Mouse (Mus musculus) megakaryocyte, embryonic 14.5 days (primary cell): ENCODE results near the gene Rgl3. TPM values are rescaled to one million over a fixed set of nuclear protein-coding genes. Genes with fewer than 3 reads are reported as not detected.

ENCODE experiments used
- H3K27me3 ChIP-seq: replicated peaks from 2 replicates; pipeline ENCODE3; 2012; ENCODE audit warnings: inconsistent platforms
- H3K36me3 ChIP-seq: replicated peaks from 2 replicates; pipeline ENCODE3; 2012; ENCODE audit warnings: low read length, inconsistent platforms, mixed read lengths
- H3K4me1 ChIP-seq: 2 replicates; pipeline ENCODE4 v1.6.1; 2012; ENCODE audit warnings: inconsistent platforms
- H3K4me3 ChIP-seq: replicated peaks from 2 replicates; pipeline ENCODE3; 2012; ENCODE audit warnings: moderate library complexity, mild to moderate bottlenecking, inconsistent platforms
- H3K9me3 ChIP-seq: 2 replicates; pipeline ENCODE4 v1.6.1; 2012; ENCODE audit warnings: inconsistent platforms
- FLI1 ChIP-seq: IDR thresholded peaks from 2 replicates; pipeline ENCODE4 v1.6.1; 2012; ENCODE audit warnings: low read length, inconsistent platforms, mixed read lengths
- GATA1 ChIP-seq: IDR thresholded peaks from 3 replicates; pipeline ENCODE4 v1.6.1; 2012; ENCODE audit warnings: mixed read lengths, low read length, inconsistent platforms, borderline replicate concordance
- polyA plus RNA-seq: library from polyadenylated mRNA; stranded (reverse); fragments of >175 nt; gene quantifications from 2 replicates; pipeline ENCODE4 v1.2.3, GENCODE M21; 2012; ENCODE audit warnings: low replicate concordance; ENCODE audit not compliant: insufficient read depth

Rgl3 gene
- polyA plus RNA-seq, 1 experiment = 2.2 TPM

DNA sequence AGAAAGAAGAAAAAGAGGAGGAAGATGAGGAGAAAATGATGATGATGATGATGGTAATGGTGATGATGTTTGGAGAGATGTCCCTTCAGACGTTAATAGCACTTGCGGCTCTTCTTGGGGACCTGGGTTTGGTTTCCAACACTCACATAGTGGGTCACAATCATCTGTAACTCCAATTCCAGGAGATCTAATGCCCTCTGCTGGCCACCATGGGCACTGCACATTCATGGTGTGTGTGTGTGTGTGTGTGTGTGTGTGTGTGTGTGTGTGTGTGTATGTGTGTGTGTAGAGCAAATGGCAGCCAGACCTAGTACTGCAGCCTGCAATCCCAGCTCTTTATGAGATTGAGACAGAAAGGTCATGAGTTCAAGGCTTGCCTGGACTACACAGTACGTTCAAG lies 37.3 kb downstream of the Rgl3 start:
- Histone ChIP-seq H3K9me3 (peaks cover 10% of the 10 kb centered on the region), H3K4me1 (peaks cover 30% of the 10 kb centered on the region), H3K27me3 (peaks cover 23% of the 10 kb centered on the region), H3K4me3 (no peak overlapping the region), H3K36me3 (no peaks in the 10 kb centered on the region)
- TF ChIP-seq GATA1 (no peak), FLI1 (no peak)

DNA sequence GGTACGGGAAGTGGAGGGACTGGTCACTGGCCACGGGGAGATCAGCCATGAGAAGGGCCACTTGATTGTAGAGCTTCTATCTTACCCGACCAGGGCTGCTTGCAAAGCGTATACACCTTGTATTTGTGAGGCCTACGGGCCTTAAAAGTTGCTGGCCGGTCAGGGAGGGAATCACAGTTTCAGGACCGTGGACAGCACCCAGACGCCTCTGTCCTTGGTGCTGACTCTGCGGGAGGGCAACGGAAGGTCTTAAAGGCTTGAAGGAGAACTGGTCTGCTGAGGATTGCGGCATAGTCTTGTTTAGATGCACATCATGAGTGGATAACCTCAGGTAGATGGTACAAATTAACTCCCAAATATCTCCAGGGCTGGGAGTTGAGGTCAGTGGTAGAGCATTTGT lies 38.9 kb downstream of the Rgl3 start:
- H3K27me3 ChIP-seq = peaks cover 32% of the 10 kb centered on the region
- peaks cover 21% of the 10 kb centered on the region for H3K4me1 ChIP-seq
- TF ChIP-seq FLI1 (no peak), GATA1 (no peak)
- H3K9me3 ChIP-seq = peaks cover 10% of the 10 kb centered on the region
- no peaks in the 10 kb centered on the region for H3K36me3 ChIP-seq
- H3K4me3 ChIP-seq = no peak overlapping the region

DNA sequence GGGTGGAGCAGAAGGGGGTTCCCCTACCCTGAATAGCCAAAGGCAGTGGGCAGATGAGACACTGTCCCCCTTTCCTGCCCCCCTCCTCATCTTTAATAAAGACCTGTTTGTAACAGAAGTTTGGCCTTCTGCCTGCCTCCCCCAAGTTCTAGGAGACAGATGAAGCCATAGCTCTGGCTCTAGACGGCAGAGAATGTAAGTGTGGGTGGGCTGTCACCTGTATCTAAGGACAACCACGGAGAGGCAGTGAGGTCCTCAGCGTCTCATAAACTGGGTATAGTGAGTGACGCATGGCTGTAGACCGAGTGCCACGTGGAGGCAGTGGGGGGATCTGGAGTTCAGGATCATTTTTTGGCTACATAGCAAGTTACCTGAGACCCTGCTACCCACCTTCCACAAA lies 40.5 kb downstream of the Rgl3 start:
- H3K4me3 ChIP-seq = no peak overlapping the region
- peaks cover 16% of the 10 kb centered on the region for H3K9me3 ChIP-seq
- H3K36me3 ChIP-seq = no peaks in the 10 kb centered on the region
- H3K27me3 ChIP-seq = peaks cover 44% of the 10 kb centered on the region
- H3K4me1 ChIP-seq = peaks cover 18% of the 10 kb centered on the region
- TF ChIP-seq GATA1 (no peak), FLI1 (no peak)

DNA sequence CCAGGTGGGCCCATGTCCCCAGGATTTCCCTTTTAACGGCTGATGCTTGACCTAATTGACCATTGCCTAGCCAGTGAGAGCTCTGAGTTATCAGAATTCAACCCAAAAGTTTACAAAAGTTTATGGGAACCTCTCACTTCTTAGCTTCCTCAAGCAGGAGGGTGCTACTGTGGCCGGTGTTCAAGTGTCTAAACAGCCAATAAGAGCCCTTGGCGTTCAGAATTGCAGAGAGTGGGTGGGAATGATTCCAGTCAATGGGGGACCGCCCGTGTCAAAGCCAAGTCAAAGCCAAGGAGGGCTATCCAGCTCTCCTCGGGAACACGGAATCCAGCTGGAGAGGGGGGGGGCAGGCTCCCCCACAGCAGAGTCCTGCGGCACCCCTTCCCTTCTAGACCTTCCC lies 41.1 kb downstream of the Rgl3 start:
- Histone ChIP-seq H3K4me1 (peaks cover 15% of the 10 kb centered on the region), H3K27me3 (peaks cover 50% of the 10 kb centered on the region), H3K4me3 (no peak overlapping the region), H3K9me3 (peaks cover 22% of the 10 kb centered on the region), H3K36me3 (no peaks in the 10 kb centered on the region)
- TF ChIP-seq GATA1 (no peak), FLI1 (no peak)

DNA sequence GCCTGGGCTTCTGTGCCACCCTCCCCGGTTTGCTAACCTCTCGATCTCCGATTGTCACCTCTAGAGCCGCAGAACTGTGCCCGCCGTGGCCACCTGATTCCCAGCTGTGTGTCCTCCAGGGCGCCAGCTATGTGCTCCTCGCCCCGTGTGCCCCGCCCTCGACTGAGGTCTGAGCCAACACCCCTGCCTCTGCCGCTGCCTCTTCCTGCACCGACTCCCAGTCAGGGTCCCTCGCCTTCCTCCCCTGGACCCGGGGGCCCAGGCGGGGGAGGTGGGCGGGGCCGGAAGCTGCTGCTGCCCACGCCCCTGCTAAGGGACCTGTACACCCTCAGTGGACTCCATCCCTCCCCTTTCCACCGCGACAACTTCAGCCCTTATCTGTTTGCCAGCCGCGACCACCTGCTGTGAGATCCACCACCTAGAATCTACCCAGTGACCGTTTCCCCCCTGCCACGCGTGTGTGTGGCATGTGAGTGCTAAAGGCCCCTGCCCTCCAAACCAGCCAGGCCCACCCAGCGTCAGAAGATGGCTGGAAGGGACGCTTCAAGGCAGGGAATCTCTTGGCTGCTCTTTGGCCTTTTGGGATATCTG lies 41.6 kb downstream of the Rgl3 start:
- TF ChIP-seq FLI1 = no peak
- no peak for TF ChIP-seq GATA1
- Histone ChIP-seq H3K4me3 (peak overlapping the region; percentile 81), H3K9me3 (peaks cover 22% of the 10 kb centered on the region), H3K36me3 (no peaks in the 10 kb centered on the region), H3K4me1 (peaks cover 15% of the 10 kb centered on the region), H3K27me3 (peaks cover 50% of the 10 kb centered on the region)

DNA sequence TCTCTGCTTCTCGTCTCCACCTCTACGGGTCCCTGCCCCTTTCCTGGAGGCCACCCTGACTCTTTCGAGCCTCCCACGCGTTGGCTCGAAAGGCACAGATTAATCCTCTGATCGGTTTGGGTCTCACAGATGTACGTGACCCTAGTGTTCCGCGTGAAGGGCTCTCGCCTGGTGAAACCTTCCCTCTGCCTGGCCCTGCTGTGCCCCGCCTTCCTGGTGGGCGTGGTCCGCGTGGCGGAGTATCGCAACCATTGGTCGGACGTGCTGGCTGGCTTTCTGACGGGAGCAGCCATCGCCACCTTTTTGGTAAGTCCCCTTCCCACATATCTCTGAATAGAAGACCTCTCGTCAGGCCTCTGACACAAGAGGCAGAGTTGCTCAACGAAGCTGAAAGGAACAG lies 45.0 kb downstream of the Rgl3 start:
- peaks cover 65% of the 10 kb centered on the region for H3K27me3 ChIP-seq
- H3K9me3 ChIP-seq = peaks cover 13% of the 10 kb centered on the region
- TF ChIP-seq GATA1 = no peak
- no peak for TF ChIP-seq FLI1
- H3K4me1 ChIP-seq = peaks cover 13% of the 10 kb centered on the region
- H3K4me3 ChIP-seq = no peak overlapping the region
- no peaks in the 10 kb centered on the region for H3K36me3 ChIP-seq

GRCm38 (mm10) chr9:21943638-21944037 lies 45.6 kb downstream of the Rgl3 start:
- Histone ChIP-seq H3K27me3 (peaks cover 64% of the 10 kb centered on the region), H3K9me3 (peaks cover 13% of the 10 kb centered on the region), H3K4me1 (peaks cover 13% of the 10 kb centered on the region), H3K4me3 (no peak overlapping the region), H3K36me3 (no peaks in the 10 kb centered on the region)
- TF ChIP-seq FLI1 (no peak), GATA1 (no peak)

GRCm38 (mm10) chr9:21943046-21943445 lies 46.2 kb downstream of the Rgl3 start:
- Histone ChIP-seq H3K27me3 (peaks cover 64% of the 10 kb centered on the region), H3K4me3 (no peak overlapping the region), H3K36me3 (no peaks in the 10 kb centered on the region), H3K4me1 (peaks cover 18% of the 10 kb centered on the region), H3K9me3 (peaks cover 13% of the 10 kb centered on the region)
- TF ChIP-seq GATA1 (no peak), FLI1 (no peak)

GRCm38 (mm10) chr9:21938234-21938855 lies 50.9 kb downstream of the Rgl3 start:
- peaks cover 3% of the 10 kb centered on the region for H3K9me3 ChIP-seq
- H3K4me1 ChIP-seq = peaks cover 22% of the 10 kb centered on the region
- no peak for TF ChIP-seq FLI1
- no peak for TF ChIP-seq GATA1
- no peaks in the 10 kb centered on the region for H3K36me3 ChIP-seq
- H3K27me3 ChIP-seq = peaks cover 56% of the 10 kb centered on the region
- no peak overlapping the region for H3K4me3 ChIP-seq

DNA sequence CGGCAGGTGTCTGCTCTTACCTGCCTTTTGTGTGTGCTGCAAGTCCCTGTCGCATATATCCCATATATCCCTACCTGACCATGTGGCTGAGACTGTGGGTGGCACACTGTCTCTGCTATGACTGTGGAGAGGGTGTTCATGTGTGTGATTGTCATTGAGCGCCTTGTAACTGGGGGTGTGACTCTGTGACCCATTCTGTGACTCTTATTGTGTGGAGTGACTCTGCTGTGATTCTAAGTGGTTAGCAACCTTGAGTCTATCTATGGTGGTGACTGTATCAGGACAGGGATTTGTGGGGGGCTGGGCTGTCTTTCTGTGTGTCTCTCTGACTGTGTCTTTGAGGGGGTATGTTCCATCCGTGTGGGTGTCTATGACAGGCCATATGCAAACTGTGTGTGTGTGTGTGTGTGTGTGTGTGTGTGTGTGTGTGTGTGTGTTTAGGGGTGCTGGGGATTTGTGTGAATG lies 51.5 kb downstream of the Rgl3 start:
- Histone ChIP-seq H3K27me3 (peaks cover 60% of the 10 kb centered on the region), H3K36me3 (no peaks in the 10 kb centered on the region), H3K4me1 (peaks cover 22% of the 10 kb centered on the region), H3K4me3 (peak overlapping the region; percentile 56), H3K9me3 (no peaks in the 10 kb centered on the region)
- TF ChIP-seq FLI1 (no peak), GATA1 (no peak)
